Mouse (Mus musculus): ENCODE results near the gene Srpx. TPM values are rescaled to one million over a fixed set of nuclear protein-coding genes. Genes with fewer than 3 reads are reported as not detected.
A peak's percentile ranks its signal among the peaks of the same experiment; 100 is the strongest.

Srpx gene
- polyA plus RNA-seq (2015; fragmentation: Nextera tagmentation; extraction: Ambion mirVana), result 15.1 and 17.2 TPM in 2 replicates

GRCm38 (mm10) chrX:10117065-10117719 is at the start of gene Srpx:
TSS of gene Srpx (minus strand) at chrX:10117709.
- peak within 1 kb of the TSS; percentile 33 for H3K4me3 ChIP-seq (replicated peaks; ENCODE audit: low read depth, low read length)
- no peaks in the 10 kb centered on the region for H3K27me3 ChIP-seq (ENCODE audit: insufficient read depth, low read length)
- ATAC-seq (replicated peaks; ENCODE audit: low FRiP score, low read depth) (no peak; the same call in 1 of the 2 replicates), DNase-seq (ENCODE audit: low spot score) (peak; percentile 40)
- WGBS, result 24% methylated on average over 18 of the region's 19 CpGs
- H3K9me3 ChIP-seq (replicated peaks; ENCODE audit: low read length), result no peaks in the 10 kb centered on the region
- H3K36me3 ChIP-seq (ENCODE audit: insufficient read depth, low read length), result no peaks in the 10 kb centered on the region
- TF ChIP-seq CTCF (IDR thresholded peaks at IDR 0.05; ENCODE audit: low read depth), result no peak
- no peaks in the 10 kb centered on the region for H3K4me1 ChIP-seq (replicated peaks; ENCODE audit: insufficient read depth, low read length)
- H3K4me2 ChIP-seq (ENCODE audit: low read length), result peak within 1 kb of the TSS; percentile 56
- H3K9ac ChIP-seq (ENCODE audit: low read depth, low read length), result peak within 1 kb of the TSS; percentile 58
- H3K27ac ChIP-seq, result no peak within 1 kb of the TSS

- TF ChIP-seq CTCF (IDR thresholded peaks at IDR 0.05; ENCODE audit: low read depth), result no peak
- 0 out of 2 replicates have a peak overlapping the region, but pooled peaks have one; percentile 13 for H3K27ac ChIP-seq
- DNase-seq (ENCODE audit: low spot score), result peak; percentile 44
Measured at GRCm38 (mm10) chrX:10152390-10152789, 34.9 kb upstream of the Srpx start.

GRCm38 (mm10) chrX:10115780-10116179 is 1.7 kb downstream of the Srpx start:
- no peaks in the 10 kb centered on the region for H3K27me3 ChIP-seq (ENCODE audit: insufficient read depth, low read length)
- 47% methylated on average over 3 of the region's 3 CpGs for WGBS

More at GRCm38 (mm10) chrX:10152390-10152789, 34.9 kb upstream of the Srpx start:
- Histone ChIP-seq H3K4me1 (replicated peaks; ENCODE audit: insufficient read depth, low read length) (no peaks in the 10 kb centered on the region), H3K9me3 (replicated peaks; ENCODE audit: low read length) (no peaks in the 10 kb centered on the region), H3K9ac (ENCODE audit: low read depth, low read length) (no peak overlapping the region), H3K36me3 (ENCODE audit: insufficient read depth, low read length) (no peaks in the 10 kb centered on the region), H3K4me3 (replicated peaks; ENCODE audit: low read depth, low read length) (no peak overlapping the region), H3K4me2 (ENCODE audit: low read length) (no peak overlapping the region), H3K27me3 (ENCODE audit: insufficient read depth, low read length) (no peaks in the 10 kb centered on the region)
- 45% methylated on average over 3 of the region's 3 CpGs for WGBS
- no peak for ATAC-seq (replicated peaks; ENCODE audit: low FRiP score, low read depth)

GRCm38 (mm10) chrX:10110736-10111135 is 6.8 kb downstream of the Srpx start:
- Histone ChIP-seq H3K4me3 (replicated peaks; ENCODE audit: low read depth, low read length) (no peak overlapping the region), H3K27me3 (ENCODE audit: insufficient read depth, low read length) (no peaks in the 10 kb centered on the region), H3K27ac (no peak overlapping the region), H3K36me3 (ENCODE audit: insufficient read depth, low read length) (no peaks in the 10 kb centered on the region), H3K4me2 (ENCODE audit: low read length) (no peak overlapping the region), H3K4me1 (replicated peaks; ENCODE audit: insufficient read depth, low read length) (no peaks in the 10 kb centered on the region), H3K9me3 (replicated peaks; ENCODE audit: low read length) (no peaks in the 10 kb centered on the region), H3K9ac (ENCODE audit: low read depth, low read length) (no peak overlapping the region)
- WGBS, result 56% methylated on average over 1 of the region's 1 CpGs
- DNase-seq (ENCODE audit: low spot score), result no peak
- no peak for TF ChIP-seq CTCF (IDR thresholded peaks at IDR 0.05; ENCODE audit: low read depth)
- no peak for ATAC-seq (replicated peaks; ENCODE audit: low FRiP score, low read depth)

More at GRCm38 (mm10) chrX:10115780-10116179, 1.7 kb downstream of the Srpx start:
- Histone ChIP-seq H3K9ac (ENCODE audit: low read depth, low read length) (no peak overlapping the region), H3K27ac (no peak overlapping the region), H3K4me2 (ENCODE audit: low read length) (no peak overlapping the region), H3K9me3 (replicated peaks; ENCODE audit: low read length) (no peaks in the 10 kb centered on the region), H3K36me3 (ENCODE audit: insufficient read depth, low read length) (no peaks in the 10 kb centered on the region), H3K4me3 (replicated peaks; ENCODE audit: low read depth, low read length) (no peak overlapping the region), H3K4me1 (replicated peaks; ENCODE audit: insufficient read depth, low read length) (no peaks in the 10 kb centered on the region)
- no peak for TF ChIP-seq CTCF (IDR thresholded peaks at IDR 0.05; ENCODE audit: low read depth)
- ATAC-seq (replicated peaks; ENCODE audit: low FRiP score, low read depth), result no peak
- DNase-seq (ENCODE audit: low spot score), result no peak

- no peak for TF ChIP-seq CTCF (IDR thresholded peaks at IDR 0.05; ENCODE audit: low read depth)
Measured at GRCm38 (mm10) chrX:10108558-10108957, 9.0 kb downstream of the Srpx start.

GRCm38 (mm10) chrX:10105475-10105874 is 12.0 kb downstream of the Srpx start:
- no peaks in the 10 kb centered on the region for H3K36me3 ChIP-seq (ENCODE audit: insufficient read depth, low read length)
- H3K27me3 ChIP-seq (ENCODE audit: insufficient read depth, low read length), result no peaks in the 10 kb centered on the region
- no peak overlapping the region for H3K9ac ChIP-seq (ENCODE audit: low read depth, low read length)
- H3K4me1 ChIP-seq (replicated peaks; ENCODE audit: insufficient read depth, low read length), result no peaks in the 10 kb centered on the region
- H3K4me3 ChIP-seq (replicated peaks; ENCODE audit: low read depth, low read length), result no peak overlapping the region
- DNase-seq (ENCODE audit: low spot score) (no peak), ATAC-seq (replicated peaks; ENCODE audit: low FRiP score, low read depth) (no peak)
- no peaks in the 10 kb centered on the region for H3K9me3 ChIP-seq (replicated peaks; ENCODE audit: low read length)
- 63% methylated on average over 5 of the region's 5 CpGs for WGBS
- no peak overlapping the region for H3K4me2 ChIP-seq (ENCODE audit: low read length)
- H3K27ac ChIP-seq, result no peak overlapping the region
- no peak for TF ChIP-seq CTCF (IDR thresholded peaks at IDR 0.05; ENCODE audit: low read depth)

More at GRCm38 (mm10) chrX:10108558-10108957, 9.0 kb downstream of the Srpx start:
- Histone ChIP-seq H3K9ac (ENCODE audit: low read depth, low read length) (no peak overlapping the region), H3K9me3 (replicated peaks; ENCODE audit: low read length) (no peaks in the 10 kb centered on the region), H3K36me3 (ENCODE audit: insufficient read depth, low read length) (no peaks in the 10 kb centered on the region), H3K4me1 (replicated peaks; ENCODE audit: insufficient read depth, low read length) (no peaks in the 10 kb centered on the region), H3K27ac (no peak overlapping the region), H3K27me3 (ENCODE audit: insufficient read depth, low read length) (no peaks in the 10 kb centered on the region), H3K4me3 (replicated peaks; ENCODE audit: low read depth, low read length) (no peak overlapping the region), H3K4me2 (ENCODE audit: low read length) (no peak overlapping the region)
- ATAC-seq (replicated peaks; ENCODE audit: low FRiP score, low read depth) (no peak), DNase-seq (ENCODE audit: low spot score) (no peak)
- WGBS, result 67% methylated on average over 4 of the region's 4 CpGs
